Mouse (Mus musculus) bone marrow macrophage, adult 2 months (primary cell): Measurements from ENCODE around the gene Elof1.

ENCODE experiments used
- CTCF ChIP-seq: IDR thresholded peaks from 2 replicates; pipeline ENCODE4 v1.5.1; 2012; ENCODE audit warnings: low read depth, mild to moderate bottlenecking, low read length, moderate library complexity
- POLR2A ChIP-seq: IDR thresholded peaks from 2 replicates; pipeline ENCODE4 v1.6.1; 2012; ENCODE audit warnings: mild to moderate bottlenecking, low read depth, low read length, borderline replicate concordance

DNA sequence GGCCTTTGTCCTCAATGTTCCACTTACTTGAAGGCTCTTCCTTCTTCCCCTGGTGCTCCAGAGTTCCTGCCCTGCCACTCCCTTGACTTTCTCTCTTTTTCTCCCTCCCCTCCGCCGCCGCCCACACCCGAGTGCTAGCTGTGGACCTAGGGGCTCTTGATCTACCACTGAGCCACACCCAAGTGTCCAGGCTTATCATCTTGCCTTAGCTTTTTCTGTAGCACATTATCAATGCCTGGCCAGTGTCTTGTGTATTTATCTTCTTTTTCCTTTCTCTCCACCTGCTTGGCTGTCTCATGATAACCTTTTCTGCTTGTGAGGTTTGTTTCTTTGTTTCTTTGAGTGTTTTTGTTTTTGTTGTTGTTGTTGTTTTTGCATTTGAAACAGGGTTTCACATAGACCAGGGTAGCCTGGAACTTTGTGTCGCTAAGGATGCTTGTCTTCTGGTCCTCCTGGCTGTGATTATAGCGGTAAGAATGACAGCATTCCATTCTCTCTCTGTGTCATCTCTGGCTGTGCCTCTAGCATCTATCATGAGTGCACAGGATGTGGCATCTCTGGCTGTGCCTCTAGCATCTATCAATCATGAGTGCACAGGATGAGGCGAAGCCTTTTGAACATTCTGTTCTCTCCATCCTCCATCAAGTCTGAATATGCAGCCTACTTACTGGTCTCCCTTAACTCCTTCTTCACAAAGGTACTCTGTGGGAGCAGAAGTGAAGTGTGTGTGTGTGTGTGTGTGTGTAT, 18.8 kb upstream of the Elof1 start, which contains the start of gene Acp5:
- TF ChIP-seq CTCF (no peak), POLR2A (no peak)
